Mouse (Mus musculus) embryonic fibroblast, embryonic 13.5 days (primary cell): ENCODE results near the gene Shisa9. TPM values are rescaled to one million over a fixed set of nuclear protein-coding genes. Genes with fewer than 3 reads are reported as not detected.

Source experiments
- H3K27ac ChIP-seq: 2 replicates; pipeline ENCODE4 v1.5.1; 2012; ENCODE audit warnings: low read length, control low read depth, inconsistent platforms; ENCODE audit not compliant: insufficient read depth
- H3K4me1 ChIP-seq: 2 replicates; pipeline ENCODE4 v1.6.1; 2011; ENCODE audit warnings: low read length; ENCODE audit not compliant: control insufficient read depth, insufficient read depth
- H3K4me3 ChIP-seq: 2 replicates; pipeline ENCODE4 v1.5.1; 2011; ENCODE audit warnings: mild to moderate bottlenecking, control low read depth, low read length; ENCODE audit not compliant: insufficient read depth
- CTCF ChIP-seq: IDR thresholded peaks from 2 replicates; pipeline ENCODE4 v1.5.1; 2011; ENCODE audit warnings: mild to moderate bottlenecking, control low read depth, low read length, moderate library complexity, borderline replicate concordance; ENCODE audit not compliant: insufficient read depth
- POLR2A ChIP-seq: IDR thresholded peaks from 2 replicates; pipeline ENCODE4 v1.6.1; 2011; ENCODE audit warnings: low read depth, mild to moderate bottlenecking, control low read depth, low read length, moderate library complexity
- polyA plus RNA-seq: library from polyadenylated mRNA; stranded (reverse); fragments of >200 nt; gene quantifications from 2 replicates; pipeline ENCODE4 v1.2.4, GENCODE M21; 2011; ENCODE audit warnings: low read depth; ENCODE audit not compliant: missing spikeins, insufficient read length

Gene Shisa9
- polyA plus RNA-seq, 1 experiment = not detected

- H3K4me1 ChIP-seq = no peaks in the 10 kb centered on the region
- TF ChIP-seq CTCF = no peak
- no peak for TF ChIP-seq POLR2A
- H3K27ac ChIP-seq = no peak overlapping the region
- no peak overlapping the region for H3K4me3 ChIP-seq
Observed at GRCm38 (mm10) chr16:12259361-12259760, 275.4 kb downstream of the Shisa9 start.

- TF ChIP-seq CTCF = no peak
- no peak for TF ChIP-seq POLR2A
- H3K4me3 ChIP-seq = no peak overlapping the region
- no peaks in the 10 kb centered on the region for H3K4me1 ChIP-seq
- H3K27ac ChIP-seq = no peak overlapping the region
Observed at GRCm38 (mm10) chr16:12265828-12266227, 281.9 kb downstream of the Shisa9 start.

DNA sequence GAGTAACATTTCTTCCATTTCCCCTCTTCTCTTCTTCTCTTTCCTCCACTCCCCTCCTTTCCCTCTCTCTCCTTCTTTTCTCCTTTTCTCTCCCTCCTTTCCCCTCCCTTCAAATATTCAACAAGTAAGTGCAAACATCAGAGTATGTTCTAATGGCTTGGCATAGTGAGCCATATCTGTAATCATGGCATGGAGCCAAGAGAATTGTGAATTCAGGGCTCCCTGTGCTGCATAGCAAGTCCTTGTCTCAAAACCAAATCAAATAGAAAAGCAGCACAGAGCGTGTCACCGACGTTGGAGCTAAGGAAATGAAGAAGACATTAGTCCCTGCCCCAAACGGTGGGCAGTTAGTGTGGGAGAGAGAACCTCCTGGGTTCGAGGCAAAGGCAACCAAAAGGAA, 316.6 kb downstream of the Shisa9 start:
- H3K27ac ChIP-seq = no peak overlapping the region
- no peak overlapping the region for H3K4me3 ChIP-seq

DNA sequence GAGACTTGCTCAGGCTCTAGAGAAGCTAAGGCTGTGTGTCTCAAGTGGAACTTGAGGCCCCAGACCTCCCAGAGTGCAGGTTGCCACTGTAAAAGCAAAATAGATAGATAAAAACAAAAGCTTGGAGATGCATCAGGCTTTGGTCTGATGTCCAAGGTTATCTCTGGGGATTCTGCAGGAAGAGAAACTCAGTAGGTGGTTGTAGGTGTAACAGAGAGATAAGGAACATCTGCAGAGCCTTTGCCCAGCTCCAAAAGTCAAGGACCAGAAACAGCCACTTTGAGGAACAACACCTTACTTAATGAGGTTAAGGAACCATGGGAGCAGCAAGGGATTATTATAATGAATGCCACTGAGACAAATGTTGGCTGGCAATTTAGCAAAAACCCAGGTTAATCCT, 319.5 kb downstream of the Shisa9 start:
- Histone ChIP-seq H3K4me3 (no peak overlapping the region), H3K27ac (no peak overlapping the region), H3K4me1 (no peaks in the 10 kb centered on the region)
- TF ChIP-seq POLR2A (no peak), CTCF (no peak)

More for the DNA sequence above, 316.6 kb downstream of the Shisa9 start:
- TF ChIP-seq POLR2A (no peak), CTCF (no peak)
- H3K4me1 ChIP-seq = no peaks in the 10 kb centered on the region

DNA sequence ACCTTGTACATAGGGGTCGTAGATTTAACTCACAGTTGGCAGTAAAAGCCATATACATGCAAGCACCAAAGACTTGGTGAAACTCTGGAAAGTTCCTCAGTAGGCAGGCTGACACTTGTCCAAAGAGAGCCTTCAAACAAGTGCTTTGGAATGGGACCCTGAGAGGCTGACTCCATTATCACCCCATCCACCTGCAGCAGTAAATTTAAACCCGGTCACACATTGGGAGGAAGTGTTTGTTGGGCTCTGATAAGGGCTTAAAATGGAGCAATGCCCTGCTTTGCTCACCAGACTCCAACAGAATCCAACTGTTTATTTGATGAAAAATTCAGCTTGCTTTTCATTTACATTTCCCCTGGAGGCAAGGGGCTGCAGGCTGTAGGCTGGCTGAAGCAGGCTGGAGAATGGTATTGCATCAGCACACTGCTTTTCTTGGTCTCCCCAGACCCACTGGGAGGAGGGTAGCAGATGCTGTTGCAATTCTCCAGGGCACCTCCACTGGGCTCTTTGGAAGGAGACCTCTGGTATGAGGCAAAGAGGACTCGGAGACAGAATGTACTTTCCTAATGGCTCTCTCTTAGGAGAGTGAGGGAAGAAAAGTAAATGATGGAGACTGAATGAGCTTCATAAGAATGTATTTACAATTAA, 323.5 kb downstream of the Shisa9 start:
- TF ChIP-seq POLR2A = no peak
- no peak for TF ChIP-seq CTCF
- Histone ChIP-seq H3K27ac (no peak overlapping the region), H3K4me1 (no peaks in the 10 kb centered on the region), H3K4me3 (no peak overlapping the region)

DNA sequence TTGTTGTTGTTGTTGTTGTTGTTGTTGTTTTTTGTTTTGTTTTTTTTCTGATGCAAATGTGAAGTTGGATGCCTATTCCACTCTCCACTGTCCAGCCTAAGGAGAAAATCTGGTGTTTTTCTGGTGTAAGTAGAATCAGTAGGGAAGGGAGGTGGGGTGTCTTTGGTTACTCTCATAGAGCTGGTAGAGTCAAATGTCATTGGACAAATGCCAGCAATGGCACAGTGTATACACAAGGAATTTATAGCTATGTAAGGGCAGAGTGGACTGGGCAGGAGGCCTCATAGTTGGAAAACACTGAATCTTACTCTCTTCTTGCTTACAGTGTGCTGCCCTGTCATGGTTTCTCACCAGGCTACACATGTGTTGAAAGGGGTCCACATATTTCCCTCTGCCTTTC, 325.9 kb downstream of the Shisa9 start:
- Histone ChIP-seq H3K4me1 (no peaks in the 10 kb centered on the region), H3K4me3 (no peak overlapping the region), H3K27ac (no peak overlapping the region)
- no peak for TF ChIP-seq POLR2A
- TF ChIP-seq CTCF = no peak

GRCm38 (mm10) chr16:12315627-12316026, 331.7 kb downstream of the Shisa9 start:
- TF ChIP-seq POLR2A (no peak), CTCF (no peak)
- H3K27ac ChIP-seq = no peak overlapping the region
- H3K4me3 ChIP-seq = no peak overlapping the region
- no peaks in the 10 kb centered on the region for H3K4me1 ChIP-seq

Other genes starting within 250 kb of the Shisa9 start
- gene Cpped1, start 74.7 kb upstream of the Shisa9 start, polyA plus RNA-seq = 33.3 and 39.8 TPM in 2 replicates